Mouse (Mus musculus) kidney, adult 9 months (tissue): Measurements from ENCODE around the gene 9430015G10Rik.

Experiments
- DNase-seq: peaks from one replicate; pipeline ENCODE4 v3.0.0; 2022

Gene 9430015G10Rik

DNA sequence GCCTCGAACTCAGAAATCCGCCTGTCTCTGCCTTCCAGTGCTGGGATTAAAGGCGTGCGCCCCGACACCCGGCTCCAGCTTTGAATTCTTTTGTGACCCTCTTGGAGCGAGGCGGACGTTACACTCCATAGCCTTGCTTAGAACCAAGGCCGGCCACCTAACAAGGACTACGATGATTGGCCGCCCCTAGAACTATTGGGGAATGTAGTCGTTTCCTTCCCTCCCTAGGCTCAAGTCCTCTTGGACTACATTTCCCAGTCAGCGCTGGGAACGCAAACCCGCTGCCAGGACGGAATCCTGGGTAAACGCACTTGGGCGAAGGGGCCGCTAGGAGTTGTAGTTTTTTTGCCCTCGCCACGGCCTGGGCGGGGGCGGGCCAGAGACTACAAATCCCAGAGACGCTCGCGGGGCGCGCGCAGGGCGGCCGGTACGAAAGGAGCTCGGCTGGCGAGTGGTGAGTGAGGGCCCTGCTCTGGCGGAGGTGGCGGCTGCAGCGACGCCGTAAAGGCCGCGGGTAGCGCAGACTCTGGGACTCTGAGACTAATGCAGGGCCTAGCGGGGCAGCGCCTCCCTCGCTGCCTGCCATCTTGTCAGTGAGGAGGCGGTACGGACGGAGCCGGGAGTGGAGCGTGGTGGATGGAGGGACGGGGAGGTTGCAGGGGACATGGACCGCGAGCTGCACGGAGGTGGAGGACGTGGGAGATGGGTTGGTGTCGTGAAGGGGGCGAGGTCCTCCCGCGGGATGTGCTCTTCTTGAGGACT lies at the start of gene 9430015G10Rik:
Gene 9430015G10Rik (plus strand): TSS at position 413 of the 762 bp plus-strand sequence.
- DNase-seq, result peak; percentile 99

DNA sequence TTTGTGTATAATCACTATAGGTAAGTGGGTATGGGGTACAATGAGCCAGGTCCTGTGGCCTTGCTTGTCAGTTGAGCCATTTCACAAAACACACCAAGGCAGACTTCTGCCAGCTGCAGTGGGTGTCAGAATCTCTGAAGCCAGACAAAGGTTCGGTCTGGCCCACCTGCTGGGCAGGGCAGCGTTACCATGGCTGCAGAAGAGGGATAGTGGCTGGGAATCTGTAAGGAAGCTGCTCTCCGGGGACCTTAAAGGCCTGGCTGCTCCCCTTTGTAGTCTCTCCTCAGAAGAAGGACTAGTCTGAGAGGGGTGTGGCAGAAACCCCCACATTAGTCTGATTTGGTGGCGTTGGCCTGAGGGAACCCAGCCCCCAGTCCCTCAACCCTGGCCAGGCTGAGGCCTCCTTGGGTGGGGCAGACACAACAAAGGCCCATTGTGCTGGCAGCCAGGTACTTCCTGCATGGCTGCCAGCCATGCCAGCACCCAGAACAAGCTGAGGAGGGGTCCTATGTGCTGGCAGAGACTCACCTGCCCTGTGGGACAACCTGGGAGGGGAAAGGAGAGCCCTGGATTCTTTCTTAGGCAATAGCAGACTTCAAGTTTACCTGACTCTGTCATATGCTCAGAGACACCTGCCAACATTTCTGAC lies 45.8 kb upstream of the 9430015G10Rik start:
- DNase-seq, result no peak

DNA sequence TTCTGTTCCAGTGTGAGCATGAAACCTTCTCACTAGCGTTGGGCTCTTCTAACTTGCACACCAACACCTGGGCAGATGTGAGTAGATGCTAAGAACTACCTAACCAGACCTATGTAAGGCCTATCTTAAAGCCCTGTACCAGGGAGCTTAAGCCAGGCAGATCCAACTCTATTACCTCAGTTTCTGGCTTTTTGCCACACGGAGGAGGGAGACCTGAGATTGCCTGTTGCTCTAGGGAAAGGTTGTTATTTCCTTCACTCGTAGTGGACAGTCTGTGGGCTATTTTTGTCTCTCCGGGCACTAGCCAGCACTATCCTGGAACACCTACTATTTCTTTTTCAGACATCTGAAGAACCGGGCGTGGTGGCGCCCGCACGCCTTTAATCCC lies 45.3 kb upstream of the 9430015G10Rik start:
- peak; percentile 63 for DNase-seq

DNA sequence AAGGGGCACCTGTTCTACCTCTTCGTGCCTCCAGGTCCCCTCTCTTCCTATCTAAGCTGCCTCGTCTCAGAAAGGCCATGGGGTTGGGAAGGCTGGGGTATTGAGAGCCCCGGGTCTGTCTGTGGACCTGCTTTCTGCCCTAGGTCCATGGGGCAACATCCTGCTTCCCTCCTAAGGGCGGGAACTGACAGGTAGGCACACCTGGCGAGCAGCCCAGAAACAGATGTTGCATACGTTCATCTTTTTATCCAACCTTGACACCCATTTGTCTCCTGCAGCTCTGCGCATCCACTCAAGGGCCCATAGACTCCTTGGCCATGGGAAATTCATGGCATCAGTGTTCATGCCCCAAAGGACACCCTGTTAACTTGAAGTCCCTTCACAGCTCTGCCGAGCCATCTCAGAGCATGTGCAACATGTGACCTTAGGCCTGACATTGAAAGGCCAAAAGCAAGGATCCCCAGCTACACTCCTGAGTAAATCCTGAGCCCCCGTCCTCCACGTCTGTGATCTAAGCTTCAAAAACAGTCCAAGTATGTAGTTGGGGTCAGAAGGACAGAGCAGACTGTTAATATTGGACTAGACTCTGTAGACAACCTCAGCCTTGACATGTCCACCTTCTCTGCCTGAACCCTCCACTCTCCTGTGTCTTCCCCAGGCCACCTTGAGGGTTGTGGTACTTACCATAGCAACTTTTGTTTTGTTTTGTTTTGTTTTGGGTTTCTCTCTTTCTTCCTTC lies 44.5 kb upstream of the 9430015G10Rik start:
- peak; percentile 74 for DNase-seq

DNA sequence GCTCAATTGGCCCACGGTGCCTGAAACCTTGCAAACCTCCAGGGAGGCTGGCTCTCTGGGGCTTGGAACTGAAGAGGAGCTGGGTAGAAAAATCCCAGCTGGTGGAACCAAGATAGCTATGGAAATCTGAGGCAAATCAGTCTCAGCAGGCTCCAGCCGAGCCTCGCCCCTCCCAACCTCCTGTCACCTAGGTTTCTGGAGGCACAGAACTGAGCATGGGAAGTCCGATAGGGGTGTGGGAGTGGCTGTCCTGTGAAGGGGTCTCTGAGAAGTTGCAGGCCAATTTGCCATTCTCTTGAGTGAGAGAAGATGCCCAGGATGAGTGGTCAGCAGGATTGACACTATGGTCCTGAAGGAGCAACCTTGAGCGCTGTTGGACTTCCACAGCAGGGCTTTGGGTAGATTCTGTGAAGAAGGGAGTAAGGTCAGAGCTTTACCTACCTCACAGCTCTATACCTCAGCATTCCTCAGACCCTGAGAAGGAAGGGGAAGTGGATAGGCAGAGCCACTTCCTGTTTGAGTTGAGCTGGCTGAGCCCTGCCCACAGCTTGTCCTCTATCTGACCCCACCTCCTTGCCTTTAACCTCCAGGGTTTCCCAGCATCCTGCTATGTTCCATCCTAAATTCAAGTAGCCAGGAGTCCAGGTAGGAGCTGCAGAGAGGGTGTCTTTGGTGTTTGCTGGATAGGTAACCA lies 42.4 kb upstream of the 9430015G10Rik start:
- DNase-seq, result no peak

DNA sequence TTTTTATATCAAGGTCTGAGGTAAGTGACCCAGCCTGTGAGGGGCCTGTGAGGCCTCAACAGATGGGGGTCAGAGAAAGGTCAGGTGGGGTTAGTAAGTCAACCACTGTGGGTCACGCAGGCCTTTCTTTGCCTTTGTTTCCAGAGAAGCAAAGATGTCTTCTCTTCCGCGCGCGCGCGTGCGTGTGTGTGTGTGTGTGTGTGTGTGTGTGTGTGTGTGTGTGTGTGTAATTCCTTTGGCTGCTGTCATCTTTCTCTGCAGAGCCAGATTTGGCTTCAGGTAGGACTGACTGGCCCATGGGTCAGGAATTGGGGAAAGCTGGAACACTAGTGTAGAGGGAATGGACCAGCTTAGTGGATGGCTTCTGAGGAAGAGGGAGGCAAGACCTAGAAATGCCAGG lies 40.1 kb upstream of the 9430015G10Rik start:
- no peak for DNase-seq

DNA sequence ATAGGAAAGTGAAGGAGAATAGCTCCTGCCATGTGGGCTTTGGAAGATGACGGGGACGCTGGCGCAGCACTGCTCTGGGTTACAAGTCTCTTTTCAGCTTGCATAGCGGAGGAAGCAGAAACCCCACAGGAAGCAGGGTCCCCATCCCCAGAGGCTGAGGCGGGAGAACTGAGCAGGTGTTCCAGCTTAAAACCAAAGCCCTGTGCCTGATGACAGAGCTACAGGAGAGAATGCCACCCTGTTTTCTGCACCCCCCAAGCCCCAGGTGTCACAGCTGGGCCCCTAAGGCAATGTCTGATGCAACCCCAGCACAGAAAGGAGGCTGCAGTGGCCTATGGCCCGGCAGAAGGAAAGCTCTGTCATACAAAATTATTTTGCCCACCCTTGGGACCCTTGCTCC lies 39.5 kb upstream of the 9430015G10Rik start:
- DNase-seq, result no peak

DNA sequence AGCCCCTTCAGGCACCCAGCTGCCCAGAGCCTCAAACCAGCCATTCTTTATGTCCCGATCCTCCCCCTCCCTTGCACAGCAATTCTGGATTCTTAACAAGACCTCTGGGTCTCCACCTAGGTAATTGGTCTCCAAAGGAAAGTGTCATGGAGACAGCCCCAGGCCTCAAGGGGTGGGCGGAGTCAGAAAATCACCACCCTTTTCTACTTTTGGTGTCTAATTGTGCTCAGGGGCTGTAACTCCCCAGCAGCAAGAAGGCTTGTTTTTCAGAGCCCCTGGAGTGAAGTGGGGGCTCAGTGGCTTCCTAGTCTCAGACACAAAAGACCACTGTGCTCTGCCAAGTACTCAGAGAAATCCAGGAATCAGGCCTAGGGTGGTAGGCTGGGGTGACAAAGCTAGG lies 39.1 kb upstream of the 9430015G10Rik start:
- no peak for DNase-seq

DNA sequence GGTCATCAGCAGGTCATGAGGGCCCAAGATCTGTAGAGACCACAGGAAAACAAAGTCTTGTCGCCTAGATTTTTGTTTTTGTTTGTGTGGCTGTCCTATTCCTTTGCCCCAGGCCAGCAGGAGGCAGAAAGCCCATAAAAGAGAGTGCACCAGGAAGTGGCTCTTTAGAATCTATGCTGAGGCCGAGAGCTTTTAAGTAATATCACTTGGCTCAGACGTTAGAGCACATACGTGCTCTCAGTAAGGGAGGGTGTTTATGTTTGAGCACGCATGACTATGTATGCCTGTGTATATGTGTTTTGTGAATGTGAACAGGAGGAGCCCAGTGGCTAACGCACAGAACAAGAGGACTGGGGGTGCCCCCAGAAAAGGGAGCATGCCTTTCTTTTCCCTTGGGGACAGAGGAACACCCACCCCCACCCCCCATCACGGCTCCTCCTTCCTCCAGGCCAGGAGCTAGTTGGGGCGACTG lies 32.8 kb upstream of the 9430015G10Rik start:
- no peak for DNase-seq

DNA sequence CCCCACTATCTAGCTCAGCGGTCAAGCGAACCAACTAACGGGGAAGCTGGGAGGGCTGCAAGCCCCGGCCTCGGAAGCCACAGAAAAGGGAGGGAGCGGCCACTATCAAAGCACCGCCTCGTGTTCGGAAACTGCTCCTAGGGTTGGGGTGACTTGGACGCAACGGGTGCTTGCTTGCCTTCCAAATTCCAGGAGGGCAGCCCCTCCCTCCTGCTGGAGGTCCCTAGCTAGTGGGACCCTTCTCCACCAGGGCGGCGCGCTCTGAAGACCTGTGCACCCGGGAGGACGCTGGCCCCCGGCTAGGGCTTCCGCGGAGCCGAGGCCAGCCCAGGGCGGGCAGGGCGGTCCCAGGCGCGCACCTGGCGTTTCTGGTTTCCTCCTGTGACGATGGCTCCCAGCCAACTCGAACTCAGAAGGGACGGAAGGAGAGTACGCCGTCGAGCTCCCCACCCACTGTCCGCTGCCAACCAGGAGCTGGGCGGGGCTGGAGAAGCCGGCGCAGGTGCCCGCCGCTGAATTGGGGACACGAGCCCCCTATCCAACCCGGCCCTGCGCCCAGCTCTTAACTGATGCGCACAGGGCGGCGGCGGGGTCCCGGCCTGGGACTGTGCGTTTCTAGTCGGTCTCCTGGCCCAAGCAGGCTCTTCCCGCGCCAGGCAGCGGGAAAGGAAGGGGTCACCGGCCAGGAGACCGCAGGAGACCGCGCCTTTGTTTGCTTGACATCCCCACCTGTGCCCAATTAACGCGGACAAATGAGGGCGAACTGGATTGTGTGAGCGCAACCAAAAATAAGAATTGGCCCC lies 32.1 kb upstream of the 9430015G10Rik start:
- peak; percentile 75 for DNase-seq

DNA sequence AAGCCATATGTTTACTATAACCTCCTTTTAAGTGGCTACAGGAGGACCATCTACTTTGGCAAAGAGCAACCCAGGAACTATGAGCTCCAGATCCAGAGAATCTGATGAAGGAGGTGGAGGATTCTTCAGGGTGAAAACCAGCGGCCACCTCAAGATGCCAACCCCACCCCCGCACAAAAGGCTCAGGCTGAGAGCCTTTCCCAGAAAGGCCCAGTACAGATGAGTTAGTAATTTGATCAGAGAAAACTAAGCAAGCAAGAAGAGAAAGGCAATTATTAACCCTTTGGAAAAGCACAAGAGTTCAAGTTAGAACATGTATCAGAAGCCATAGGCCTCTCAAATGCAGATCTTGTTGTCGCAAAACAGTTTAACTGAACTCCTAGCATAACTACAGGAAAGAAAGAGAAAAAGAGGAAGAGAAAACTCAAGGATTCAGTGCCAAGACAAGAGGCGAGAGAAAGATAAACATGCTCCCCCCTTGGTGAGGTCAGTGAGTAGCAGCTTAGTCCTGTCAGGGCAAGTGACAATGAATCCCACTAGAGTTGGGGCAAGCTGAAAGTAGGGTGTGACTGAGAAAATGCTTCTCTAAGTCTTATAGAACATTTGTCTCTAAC lies 27.1 kb upstream of the 9430015G10Rik start:
- DNase-seq, result peak; percentile 74

DNA sequence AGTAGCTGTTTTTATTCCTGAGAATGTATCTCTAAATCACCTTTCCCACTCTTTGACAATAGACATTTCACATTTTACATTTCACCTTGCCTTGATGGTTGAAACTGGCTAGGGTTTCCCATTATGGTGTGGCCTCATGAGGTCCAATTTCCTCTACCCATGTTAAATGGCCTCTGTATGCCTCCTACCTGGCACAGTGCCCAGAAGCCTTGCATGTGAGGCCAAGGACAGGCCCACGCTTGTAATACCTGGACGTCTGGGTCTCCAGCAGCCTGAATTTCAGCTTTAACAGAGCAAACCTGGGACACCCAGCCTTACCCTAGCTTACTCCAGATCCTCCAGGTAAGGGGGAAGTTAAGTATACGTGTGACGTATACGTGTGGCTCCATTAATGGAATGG lies 26.4 kb upstream of the 9430015G10Rik start:
- peak; percentile 94 for DNase-seq

DNA sequence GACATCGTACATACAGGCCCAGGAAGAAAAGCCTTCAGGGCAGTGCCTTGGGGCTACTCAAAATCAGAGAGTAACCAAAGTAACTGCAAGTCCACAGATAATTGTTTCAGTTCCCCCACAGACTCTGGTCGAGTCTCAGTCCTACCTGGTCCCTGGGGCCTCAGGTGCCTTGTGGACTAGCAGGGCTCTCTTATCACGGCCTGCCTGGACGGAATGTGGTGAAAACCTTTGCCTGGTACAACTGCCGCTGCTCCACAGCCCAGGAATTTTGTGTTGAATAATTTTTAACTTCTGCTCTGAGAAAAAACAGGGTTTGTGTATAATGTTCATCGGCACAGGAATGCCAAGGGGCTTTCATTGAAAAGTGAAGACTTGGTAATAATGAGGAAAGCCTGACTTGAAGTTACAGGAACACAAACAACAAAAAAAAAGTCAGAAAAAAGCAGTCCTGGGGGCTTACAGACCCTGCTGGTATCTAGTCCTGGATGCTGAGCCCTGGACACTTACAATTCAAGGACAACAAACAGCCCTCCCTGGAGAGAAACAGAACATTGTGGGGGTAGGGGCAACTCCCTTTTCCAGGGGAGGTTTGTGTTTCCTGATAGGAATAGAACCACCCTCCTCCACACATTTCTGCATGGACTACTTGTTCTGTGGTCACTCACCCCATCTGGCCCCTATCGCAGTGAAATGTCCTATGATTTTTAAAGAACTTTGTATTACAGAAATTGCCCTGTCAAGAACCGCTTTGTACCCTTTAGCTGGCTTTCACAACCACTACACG lies 25.5 kb upstream of the 9430015G10Rik start:
- DNase-seq, result peak; percentile 84

DNA sequence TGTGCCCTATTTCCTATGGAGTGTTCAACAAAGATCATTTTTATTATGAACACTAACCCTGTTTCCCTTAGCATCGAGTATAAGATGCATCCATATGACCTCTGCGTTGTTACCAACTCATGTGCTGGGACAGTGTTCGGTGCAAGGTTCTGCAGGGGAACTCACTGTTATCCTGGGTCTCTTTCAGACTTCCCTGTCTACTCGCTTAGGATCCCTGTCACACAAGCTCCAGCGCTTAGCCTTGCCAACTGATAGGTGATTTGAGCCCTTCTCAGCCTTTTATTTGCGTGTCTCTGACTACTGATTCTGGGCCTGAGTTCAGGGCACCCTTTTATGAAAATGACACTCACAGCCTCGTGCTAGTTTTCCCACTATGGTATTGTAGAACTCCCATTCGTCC lies 24.5 kb upstream of the 9430015G10Rik start:
- no peak for DNase-seq

DNA sequence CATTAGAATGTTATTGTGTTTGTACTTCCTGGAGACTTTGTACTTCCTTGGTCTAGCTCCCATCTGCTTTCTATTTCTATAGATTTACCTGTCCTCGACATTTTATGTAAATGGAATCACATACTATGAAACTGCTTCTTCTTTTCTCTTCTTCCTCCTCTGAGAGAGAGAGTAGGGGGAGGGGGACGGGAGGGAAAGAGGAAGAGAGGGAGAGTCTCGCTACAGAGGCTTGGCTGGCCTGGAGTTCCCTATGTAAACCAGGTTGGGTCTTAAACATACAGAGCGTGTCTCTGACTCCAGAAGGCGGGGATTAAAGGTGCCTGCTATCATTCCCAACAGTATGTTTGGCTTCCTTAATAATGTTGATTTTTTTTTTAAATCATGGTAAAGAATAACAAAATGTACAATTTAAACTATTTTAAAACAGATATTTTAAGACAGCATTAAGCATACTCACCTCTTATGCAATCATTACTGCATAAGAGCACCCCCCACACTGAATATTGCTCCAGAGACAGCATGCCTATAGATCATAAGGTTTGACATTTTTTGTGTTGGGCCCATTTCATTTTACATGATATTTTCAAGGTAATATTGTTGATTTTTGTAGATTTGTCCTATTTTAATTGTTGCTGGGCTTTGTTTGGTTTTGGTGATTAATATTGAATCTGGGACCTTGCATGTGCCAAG lies 22.2 kb upstream of the 9430015G10Rik start:
- DNase-seq, result no peak

DNA sequence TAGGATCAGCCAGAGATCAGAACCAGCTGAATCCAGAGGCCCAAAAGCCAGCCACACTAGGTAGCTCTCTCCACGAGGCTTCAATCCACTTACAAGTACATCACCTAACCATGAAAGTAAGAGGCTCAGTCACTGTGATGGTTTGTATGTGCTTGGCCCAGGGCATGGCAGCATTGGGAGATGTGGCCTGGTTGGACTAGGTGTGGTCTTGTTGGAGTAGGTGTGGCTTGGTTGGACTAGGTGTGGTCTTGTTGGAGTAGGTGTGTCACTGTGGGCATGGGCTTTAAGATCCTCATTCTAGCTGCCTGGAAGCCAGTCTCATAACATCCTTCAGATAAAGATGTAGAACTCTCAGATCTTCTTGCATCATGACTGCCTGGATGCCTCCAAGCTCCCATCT lies 18.5 kb upstream of the 9430015G10Rik start:
- no peak for DNase-seq

DNA sequence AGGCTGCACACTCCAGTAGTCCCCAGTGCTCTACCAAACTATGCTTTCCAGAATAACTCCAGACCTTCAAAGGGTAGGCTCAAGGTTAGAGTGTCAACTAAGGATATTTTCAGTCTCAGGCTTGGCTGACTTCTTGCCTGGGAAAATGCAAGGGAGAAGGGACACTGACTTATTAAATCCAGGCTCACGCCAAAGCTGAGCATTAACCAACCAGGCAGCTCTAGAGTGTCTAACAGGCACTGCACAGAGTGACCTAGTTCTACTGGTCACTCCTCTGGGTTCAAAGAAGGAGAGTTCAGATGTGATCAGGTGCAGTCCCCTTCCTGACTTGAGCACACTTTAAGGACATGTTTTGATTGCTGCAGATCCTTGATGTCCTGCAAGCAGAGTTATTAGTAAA lies 17.0 kb upstream of the 9430015G10Rik start:
- peak; percentile 76 for DNase-seq

DNA sequence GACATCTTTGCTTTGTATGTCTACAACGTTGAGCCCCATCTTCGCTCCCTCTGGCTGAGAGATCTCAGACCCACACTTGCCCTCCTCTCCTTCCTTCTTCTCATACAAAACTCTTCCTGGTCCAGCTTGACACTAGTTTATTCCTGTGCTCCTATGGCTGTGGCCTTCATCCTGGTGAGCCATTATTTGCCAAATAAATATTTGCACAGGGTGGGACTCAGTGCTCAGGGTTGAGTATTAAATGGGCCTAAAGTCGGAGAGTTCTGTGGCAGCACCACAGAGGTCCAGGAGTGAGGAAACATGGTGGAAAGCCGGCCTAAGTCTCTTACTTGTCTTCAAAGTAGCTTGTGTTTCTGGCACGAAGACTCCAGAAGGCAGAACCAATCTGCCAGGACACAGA lies 16.0 kb upstream of the 9430015G10Rik start:
- no peak for DNase-seq

DNA sequence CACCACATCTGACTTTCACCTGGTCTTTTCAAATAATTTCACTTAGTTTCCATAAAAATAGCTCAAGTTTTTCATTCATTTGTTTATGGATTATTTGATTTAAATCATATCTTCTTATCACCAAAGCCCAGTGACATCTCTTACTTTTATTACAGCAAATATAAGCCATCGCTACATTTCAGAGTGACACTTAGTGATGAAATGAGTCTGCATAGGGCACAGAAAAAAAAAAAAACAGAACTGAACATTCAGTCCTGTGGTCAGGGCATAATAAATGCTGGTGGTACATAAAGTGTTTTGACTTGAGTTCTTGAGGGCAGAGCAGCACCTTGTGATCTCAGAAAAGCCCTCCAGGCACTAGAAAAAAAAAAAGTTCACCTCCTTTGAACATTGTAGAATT lies 13.6 kb upstream of the 9430015G10Rik start:
- DNase-seq, result no peak

DNA sequence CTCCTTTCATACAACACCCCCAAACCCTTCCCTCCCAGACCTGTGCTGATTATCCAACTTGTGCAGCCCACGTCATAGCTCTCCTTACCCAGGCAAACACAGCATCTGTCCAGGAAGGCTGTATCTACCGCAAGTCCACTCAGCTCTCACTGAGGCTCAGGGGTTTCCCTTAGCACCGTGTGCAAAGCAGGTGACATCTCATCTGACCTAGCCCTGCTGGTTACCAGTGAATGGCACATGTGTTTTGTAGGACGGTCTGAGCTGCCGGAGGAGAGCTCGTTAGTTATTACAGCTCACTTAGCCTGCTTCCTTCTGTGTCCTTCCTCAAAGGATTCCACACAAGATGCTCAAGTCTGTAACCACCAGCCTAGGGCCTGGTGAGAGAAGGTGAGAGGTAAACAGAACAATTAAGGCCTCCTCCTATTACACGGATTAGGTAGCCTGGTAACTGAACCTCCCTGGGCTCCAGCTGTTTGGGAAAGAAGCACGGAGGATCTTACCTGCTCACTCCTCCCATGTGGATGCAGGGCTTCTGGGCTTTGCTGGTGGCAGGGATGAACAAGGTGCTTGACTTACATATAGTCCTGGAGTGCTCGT lies 11.9 kb upstream of the 9430015G10Rik start:
- DNase-seq, result no peak
